Mouse (Mus musculus) spleen, adult 2 months (tissue): ENCODE measurements at regions not wholly inside any gene's neighbourhood (a gene's known extent, or its start where the extent isn't known, plus 50 kb on each side); places are given as distances from the start of the nearest gene placed in this dataset.

Experiments used
- CTCF ChIP-seq: fragments of 200-500 bp; IDR thresholded peaks from 2 replicates; pipeline ENCODE4 v1.5.1; 2011; ENCODE audit warnings: mild to moderate bottlenecking, inconsistent platforms; ENCODE audit not compliant: insufficient read depth, insufficient read length, insufficient replicate concordance; ENCODE audit errors: extremely low read depth
- POLR2A ChIP-seq: fragments of 200-500 bp; IDR thresholded peaks from 2 replicates; pipeline ENCODE4 v1.6.1; 2011; ENCODE audit warnings: low read depth, low read length, inconsistent platforms

DNA sequence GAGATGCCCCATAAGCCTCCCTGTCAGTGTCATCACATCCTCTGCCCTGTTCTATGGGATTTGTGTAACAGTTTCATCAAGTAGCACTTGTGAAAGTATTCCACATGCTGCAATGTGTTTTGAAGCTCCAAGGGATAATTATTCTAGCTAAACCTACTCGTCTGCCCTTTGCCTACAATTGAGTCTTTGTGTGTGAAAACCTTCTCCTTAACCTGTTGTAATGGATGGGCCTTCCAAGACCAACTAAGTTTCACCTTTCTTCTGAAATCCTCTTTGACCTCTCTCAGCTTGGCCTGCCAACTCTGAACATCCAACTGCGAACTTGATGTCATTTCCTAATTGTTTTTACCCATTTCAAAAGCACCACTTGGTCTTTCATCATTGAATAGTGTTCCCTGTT, 597.6 kb upstream of the 4930412O13Rik start:
- TF ChIP-seq POLR2A: no peak
- no peak for TF ChIP-seq CTCF
